Mouse (Mus musculus): Measurements from ENCODE around the gene Isx. TPM values are rescaled to one million over a fixed set of nuclear protein-coding genes. Genes with fewer than 3 reads are reported as not detected.

Isx gene
- polyA plus RNA-seq, 1 experiment from 2014 or later = 0.71 TPM

- H3K27ac ChIP-seq (ENCODE audit: low read length) = no peak overlapping the region
- no peaks in the 10 kb centered on the region for H3K36me3 ChIP-seq (ENCODE audit: control insufficient read depth, insufficient read depth)
- 63% methylated on average over 4 of the region's 4 CpGs for WGBS (ENCODE audit: insufficient replicate concordance)
- no peaks in the 10 kb centered on the region for H3K4me1 ChIP-seq (ENCODE audit: control insufficient read depth, low read depth, low read length)
- H3K9ac ChIP-seq (ENCODE audit: low read depth, low read length) = no peak overlapping the region
- no peak overlapping the region for H3K4me2 ChIP-seq (ENCODE audit: low read depth, low read length)
- ATAC-seq (ENCODE audit: low read depth) = no peak
- H3K9me3 ChIP-seq (replicated peaks; ENCODE audit: control insufficient read depth, low read length) = no peaks in the 10 kb centered on the region
- H3K4me3 ChIP-seq (ENCODE audit: low read depth, low read length) = no peak overlapping the region
- H3K27me3 ChIP-seq (ENCODE audit: control insufficient read depth, insufficient read depth, low read depth, low read length) = no peaks in the 10 kb centered on the region
Observed at GRCm38 (mm10) chr8:74854786-74855185, 18.2 kb upstream of the Isx start.

GRCm38 (mm10) chr8:74855341-74855740 lies 17.6 kb upstream of the Isx start:
- Histone ChIP-seq H3K9me3 (replicated peaks; ENCODE audit: control insufficient read depth, low read length) (no peaks in the 10 kb centered on the region), H3K4me3 (ENCODE audit: low read depth, low read length) (no peak overlapping the region), H3K4me2 (ENCODE audit: low read depth, low read length) (no peak overlapping the region), H3K9ac (ENCODE audit: low read depth, low read length) (no peak overlapping the region), H3K36me3 (ENCODE audit: control insufficient read depth, insufficient read depth) (no peaks in the 10 kb centered on the region), H3K4me1 (ENCODE audit: control insufficient read depth, low read depth, low read length) (no peaks in the 10 kb centered on the region), H3K27me3 (ENCODE audit: control insufficient read depth, insufficient read depth, low read depth, low read length) (no peaks in the 10 kb centered on the region), H3K27ac (ENCODE audit: low read length) (no peak overlapping the region)
- ATAC-seq (ENCODE audit: low read depth) = no peak
- WGBS (ENCODE audit: insufficient replicate concordance) = 70% methylated on average over 3 of the region's 3 CpGs

DNA sequence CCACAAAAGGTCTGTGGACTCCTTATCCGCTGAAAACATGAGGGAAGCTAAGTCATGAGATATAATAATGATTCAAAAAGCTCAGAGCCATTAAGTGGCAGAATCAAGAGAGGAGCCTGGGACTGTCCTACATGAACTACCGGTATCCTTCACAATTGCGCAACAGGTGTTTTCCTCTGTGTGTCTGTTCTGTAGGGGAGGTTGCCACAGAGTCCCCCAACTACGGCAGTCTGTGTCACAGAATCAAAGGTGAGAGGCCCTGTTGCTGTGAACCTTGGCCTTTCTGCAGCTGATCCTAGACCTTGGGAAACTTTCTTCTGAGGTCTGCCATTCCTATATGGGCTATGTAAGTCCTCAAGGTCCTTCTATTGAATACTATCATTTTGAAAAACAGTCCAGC lies 13.7 kb upstream of the Isx start:
- no peaks in the 10 kb centered on the region for H3K36me3 ChIP-seq (ENCODE audit: control insufficient read depth, insufficient read depth)
- no peak overlapping the region for H3K27ac ChIP-seq (ENCODE audit: low read length)
- H3K4me1 ChIP-seq (ENCODE audit: control insufficient read depth, low read depth, low read length) = no peaks in the 10 kb centered on the region
- 55% methylated on average over 4 of the region's 4 CpGs for WGBS (ENCODE audit: insufficient replicate concordance)
- ATAC-seq (ENCODE audit: low read depth) = 0 out of 2 replicates have a peak, but pooled peaks have one; percentile 5
- H3K4me3 ChIP-seq (ENCODE audit: low read depth, low read length) = no peak overlapping the region
- H3K27me3 ChIP-seq (ENCODE audit: control insufficient read depth, insufficient read depth, low read depth, low read length) = no peaks in the 10 kb centered on the region
- H3K4me2 ChIP-seq (ENCODE audit: low read depth, low read length) = no peak overlapping the region
- H3K9ac ChIP-seq (ENCODE audit: low read depth, low read length) = no peak overlapping the region
- no peaks in the 10 kb centered on the region for H3K9me3 ChIP-seq (replicated peaks; ENCODE audit: control insufficient read depth, low read length)

GRCm38 (mm10) chr8:74860449-74860848 lies 12.5 kb upstream of the Isx start:
- ATAC-seq (ENCODE audit: low read depth) = no peak
- Histone ChIP-seq H3K36me3 (ENCODE audit: control insufficient read depth, insufficient read depth) (no peaks in the 10 kb centered on the region), H3K4me3 (ENCODE audit: low read depth, low read length) (no peak overlapping the region), H3K4me1 (ENCODE audit: control insufficient read depth, low read depth, low read length) (no peaks in the 10 kb centered on the region), H3K9ac (ENCODE audit: low read depth, low read length) (no peak overlapping the region), H3K4me2 (ENCODE audit: low read depth, low read length) (no peak overlapping the region), H3K27me3 (ENCODE audit: control insufficient read depth, insufficient read depth, low read depth, low read length) (no peaks in the 10 kb centered on the region), H3K9me3 (replicated peaks; ENCODE audit: control insufficient read depth, low read length) (no peaks in the 10 kb centered on the region), H3K27ac (ENCODE audit: low read length) (no peak overlapping the region)
- WGBS (ENCODE audit: insufficient replicate concordance) = 68% methylated on average over 6 of the region's 6 CpGs

- no peaks in the 10 kb centered on the region for H3K9me3 ChIP-seq (replicated peaks; ENCODE audit: control insufficient read depth, low read length)
- no peak overlapping the region for H3K4me3 ChIP-seq (ENCODE audit: low read depth, low read length)
- no peaks in the 10 kb centered on the region for H3K36me3 ChIP-seq (ENCODE audit: control insufficient read depth, insufficient read depth)
- H3K4me1 ChIP-seq (ENCODE audit: control insufficient read depth, low read depth, low read length) = no peaks in the 10 kb centered on the region
- no peak overlapping the region for H3K9ac ChIP-seq (ENCODE audit: low read depth, low read length)
- ATAC-seq (ENCODE audit: low read depth) = no peak
- H3K27me3 ChIP-seq (ENCODE audit: control insufficient read depth, insufficient read depth, low read depth, low read length) = no peaks in the 10 kb centered on the region
- H3K27ac ChIP-seq (ENCODE audit: low read length) = no peak overlapping the region
- 69% methylated on average over 2 of the region's 2 CpGs for WGBS (ENCODE audit: insufficient replicate concordance)
- H3K4me2 ChIP-seq (ENCODE audit: low read depth, low read length) = no peak overlapping the region
Observed at GRCm38 (mm10) chr8:74862598-74862997, 10.4 kb upstream of the Isx start.

GRCm38 (mm10) chr8:74870346-74870949 lies 2.5 kb upstream of the Isx start:
- 40% methylated on average over 4 of the region's 4 CpGs for WGBS (ENCODE audit: insufficient replicate concordance)
- no peaks in the 10 kb centered on the region for H3K36me3 ChIP-seq (ENCODE audit: control insufficient read depth, insufficient read depth)
- H3K4me3 ChIP-seq (ENCODE audit: low read depth, low read length) = no peak overlapping the region
- no peak overlapping the region for H3K27ac ChIP-seq (ENCODE audit: low read length)
- no peak overlapping the region for H3K9ac ChIP-seq (ENCODE audit: low read depth, low read length)
- no peak for ATAC-seq (ENCODE audit: low read depth)
- no peaks in the 10 kb centered on the region for H3K9me3 ChIP-seq (replicated peaks; ENCODE audit: control insufficient read depth, low read length)
- no peaks in the 10 kb centered on the region for H3K4me1 ChIP-seq (ENCODE audit: control insufficient read depth, low read depth, low read length)
- no peak overlapping the region for H3K4me2 ChIP-seq (ENCODE audit: low read depth, low read length)
- H3K27me3 ChIP-seq (ENCODE audit: control insufficient read depth, insufficient read depth, low read depth, low read length) = no peaks in the 10 kb centered on the region

DNA sequence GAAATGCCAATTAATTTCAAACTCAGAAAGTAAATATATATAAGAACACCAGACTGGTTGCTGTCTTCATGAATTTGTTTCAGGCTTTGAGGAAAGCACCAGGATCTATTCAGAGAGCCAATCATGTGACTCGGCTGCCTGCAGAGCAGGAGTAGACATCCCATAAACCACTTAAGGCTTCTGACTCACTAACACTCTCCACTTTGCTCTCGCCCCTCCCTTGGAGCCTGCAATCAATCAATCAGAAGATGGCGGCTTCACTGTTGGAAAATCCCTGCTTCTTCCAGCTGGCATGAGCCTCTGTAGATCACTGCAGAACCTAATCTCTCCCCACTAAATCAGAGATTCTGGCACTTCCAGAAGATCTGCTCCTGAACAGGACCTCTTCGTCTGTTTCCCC lies 1.3 kb upstream of the Isx start:
- H3K9ac ChIP-seq (ENCODE audit: low read depth, low read length) = no peak overlapping the region
- H3K27ac ChIP-seq (ENCODE audit: low read length) = no peak overlapping the region
- H3K36me3 ChIP-seq (ENCODE audit: control insufficient read depth, insufficient read depth) = no peaks in the 10 kb centered on the region
- H3K27me3 ChIP-seq (ENCODE audit: control insufficient read depth, insufficient read depth, low read depth, low read length) = no peaks in the 10 kb centered on the region
- 16% methylated on average over 4 of the region's 4 CpGs for WGBS (ENCODE audit: insufficient replicate concordance)
- no peak overlapping the region for H3K4me3 ChIP-seq (ENCODE audit: low read depth, low read length)
- no peak for ATAC-seq (ENCODE audit: low read depth)
- H3K4me1 ChIP-seq (ENCODE audit: control insufficient read depth, low read depth, low read length) = no peaks in the 10 kb centered on the region
- no peak overlapping the region for H3K4me2 ChIP-seq (ENCODE audit: low read depth, low read length)
- no peaks in the 10 kb centered on the region for H3K9me3 ChIP-seq (replicated peaks; ENCODE audit: control insufficient read depth, low read length)

DNA sequence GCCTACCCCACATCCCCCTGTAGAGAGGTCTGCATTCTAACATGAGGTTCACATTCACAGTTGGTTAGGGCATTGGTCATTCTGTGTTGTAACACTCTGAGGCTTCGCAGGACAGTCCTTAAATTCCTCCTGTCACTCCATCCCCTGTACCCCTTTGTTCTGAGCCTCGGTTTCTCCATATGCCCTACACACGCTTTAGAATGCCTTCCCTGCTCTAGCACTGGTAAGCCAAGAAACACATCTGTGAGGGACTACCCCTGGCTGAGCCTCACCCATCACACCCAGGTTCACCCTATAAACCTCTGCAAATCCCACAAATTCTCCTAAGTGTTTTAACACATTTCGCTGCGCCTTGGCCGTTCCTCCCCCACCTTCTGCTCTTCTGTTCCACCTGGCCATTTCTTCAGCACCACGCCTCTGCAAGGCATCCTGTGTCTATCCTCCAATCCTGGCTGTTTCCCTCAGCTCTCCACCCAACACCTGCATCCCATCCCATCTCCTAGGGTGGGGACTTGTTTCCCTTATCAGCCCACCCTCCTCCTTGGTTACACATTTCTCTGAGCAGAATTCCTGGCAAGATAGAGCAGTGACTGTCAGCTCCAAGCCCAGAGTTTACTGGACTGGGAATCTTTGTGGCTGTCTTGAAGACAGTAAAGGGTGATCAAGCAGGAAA lies 686 bp upstream of the Isx start:
- no peak for ATAC-seq (ENCODE audit: low read depth)
- Histone ChIP-seq H3K27ac (ENCODE audit: low read length) (no peak overlapping the region), H3K9me3 (replicated peaks; ENCODE audit: control insufficient read depth, low read length) (no peaks in the 10 kb centered on the region), H3K4me1 (ENCODE audit: control insufficient read depth, low read depth, low read length) (no peaks in the 10 kb centered on the region), H3K9ac (ENCODE audit: low read depth, low read length) (no peak overlapping the region), H3K27me3 (ENCODE audit: control insufficient read depth, insufficient read depth, low read depth, low read length) (no peaks in the 10 kb centered on the region), H3K4me2 (ENCODE audit: low read depth, low read length) (no peak overlapping the region), H3K36me3 (ENCODE audit: control insufficient read depth, insufficient read depth) (no peaks in the 10 kb centered on the region), H3K4me3 (ENCODE audit: low read depth, low read length) (no peak overlapping the region)
- 72% methylated on average over 7 of the region's 7 CpGs for WGBS (ENCODE audit: insufficient replicate concordance)

DNA sequence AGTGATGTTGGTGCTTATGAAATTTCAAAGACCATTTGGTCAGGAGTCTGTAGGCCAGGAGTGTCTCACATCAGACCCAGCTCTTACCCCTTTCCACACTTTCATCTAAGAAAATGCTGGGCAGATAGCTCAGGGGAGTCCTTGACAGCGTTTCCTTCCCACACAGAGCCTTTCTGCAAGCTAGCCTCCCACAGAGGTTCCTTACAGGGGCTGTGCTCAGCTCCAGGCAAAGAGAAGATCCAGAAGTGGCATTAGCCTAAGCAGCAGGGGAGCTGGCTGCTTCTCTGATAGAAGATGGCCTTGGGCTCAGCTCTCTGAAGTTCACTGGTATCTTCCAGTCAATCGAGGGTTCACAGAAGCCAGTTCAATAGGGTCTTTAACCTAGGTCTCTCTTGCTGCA lies 1.6 kb downstream of the Isx start:
- Histone ChIP-seq H3K4me1 (ENCODE audit: control insufficient read depth, low read depth, low read length) (no peaks in the 10 kb centered on the region), H3K9me3 (replicated peaks; ENCODE audit: control insufficient read depth, low read length) (no peaks in the 10 kb centered on the region), H3K36me3 (ENCODE audit: control insufficient read depth, insufficient read depth) (no peaks in the 10 kb centered on the region), H3K27me3 (ENCODE audit: control insufficient read depth, insufficient read depth, low read depth, low read length) (no peaks in the 10 kb centered on the region), H3K9ac (ENCODE audit: low read depth, low read length) (no peak overlapping the region), H3K4me2 (ENCODE audit: low read depth, low read length) (no peak overlapping the region), H3K27ac (ENCODE audit: low read length) (no peak overlapping the region), H3K4me3 (ENCODE audit: low read depth, low read length) (no peak overlapping the region)
- no peak for ATAC-seq (ENCODE audit: low read depth)
- 30% methylated on average over 2 of the region's 2 CpGs for WGBS (ENCODE audit: insufficient replicate concordance)
